Mouse (Mus musculus) urinary bladder, postnatal 14 days (tissue): ENCODE results near the gene Chst15.
A peak's percentile ranks its signal among the peaks of the same experiment; 100 is the strongest.

ENCODE experiments used
- DNase-seq: peaks from one replicate; pipeline ENCODE4 v3.0.0; 2021; ENCODE audit warnings: low spot score

The Chst15 gene

GRCm38 (mm10) chr7:132263186-132263585, 53.8 kb downstream of the Chst15 start:
- no peak for DNase-seq

GRCm38 (mm10) chr7:132262696-132263095, 54.3 kb downstream of the Chst15 start:
- DNase-seq, result no peak

- DNase-seq, result no peak
Observed at GRCm38 (mm10) chr7:132261885-132262284, 55.1 kb downstream of the Chst15 start.

GRCm38 (mm10) chr7:132260632-132261031, 56.4 kb downstream of the Chst15 start:
- DNase-seq, result no peak

- peak; percentile 43 for DNase-seq
Observed at GRCm38 (mm10) chr7:132258817-132259216, 58.2 kb downstream of the Chst15 start.

GRCm38 (mm10) chr7:132258216-132258615, 58.8 kb downstream of the Chst15 start:
- DNase-seq, result no peak

GRCm38 (mm10) chr7:132253513-132253912, 63.5 kb downstream of the Chst15 start:
- DNase-seq, result no peak

GRCm38 (mm10) chr7:132253078-132253477, 64.0 kb downstream of the Chst15 start:
- DNase-seq, result no peak

- no peak for DNase-seq
Observed at GRCm38 (mm10) chr7:132249563-132250119, 67.4 kb downstream of the Chst15 start.

- no peak for DNase-seq
Observed at GRCm38 (mm10) chr7:132247567-132247966, 69.5 kb downstream of the Chst15 start.

- DNase-seq, result no peak
Observed at GRCm38 (mm10) chr7:132247091-132247490, 69.9 kb downstream of the Chst15 start.

- no peak for DNase-seq
Observed at GRCm38 (mm10) chr7:132245730-132246129, 71.3 kb downstream of the Chst15 start.

- DNase-seq, result no peak
Observed at GRCm38 (mm10) chr7:132244637-132245036, 72.4 kb downstream of the Chst15 start.

- DNase-seq, result no peak
Observed at GRCm38 (mm10) chr7:132243225-132243624, 73.8 kb downstream of the Chst15 start.

GRCm38 (mm10) chr7:132242617-132243141, 74.3 kb downstream of the Chst15 start:
- DNase-seq, result no peak

GRCm38 (mm10) chr7:132238921-132239320, 78.1 kb downstream of the Chst15 start:
- DNase-seq, result no peak

GRCm38 (mm10) chr7:132237191-132237590, 79.8 kb downstream of the Chst15 start:
- no peak for DNase-seq

GRCm38 (mm10) chr7:132236789-132237188, 80.2 kb downstream of the Chst15 start:
- no peak for DNase-seq

GRCm38 (mm10) chr7:132234250-132234649, 82.8 kb downstream of the Chst15 start:
- no peak for DNase-seq

- DNase-seq, result no peak
Observed at GRCm38 (mm10) chr7:132233732-132234131, 83.3 kb downstream of the Chst15 start.

GRCm38 (mm10) chr7:132232937-132233336, 84.1 kb downstream of the Chst15 start:
- no peak for DNase-seq

GRCm38 (mm10) chr7:132231476-132231875, 85.6 kb downstream of the Chst15 start:
- peak; percentile 65 for DNase-seq

GRCm38 (mm10) chr7:132230961-132231360, 86.1 kb downstream of the Chst15 start:
- no peak for DNase-seq

GRCm38 (mm10) chr7:132227075-132227640, 89.9 kb downstream of the Chst15 start:
- DNase-seq, result no peak
